Mouse (Mus musculus): ENCODE measurements at regions not wholly inside any gene's neighbourhood (a gene's known extent, or its start where the extent isn't known, plus 50 kb on each side); places are given as distances from the start of the nearest gene placed in this dataset. TPM values are rescaled to one million over a fixed set of nuclear protein-coding genes. Genes with fewer than 3 reads are reported as not detected.

- no peak overlapping the region; the same call in 1 of the 2 replicates for H3K9ac ChIP-seq (ENCODE audit: low read depth, low read length)
- 14% methylated on average over 14 of the region's 14 CpGs for WGBS
- H3K27me3 ChIP-seq (replicated peaks; ENCODE audit: control insufficient read depth, insufficient read depth, low read length) = no peaks in the 10 kb centered on the region
- H3K4me1 ChIP-seq (ENCODE audit: control insufficient read depth, insufficient read depth, low read length) = no peaks in the 10 kb centered on the region
- H3K4me3 ChIP-seq (ENCODE audit: low read length) = peak overlapping the region; percentile 24
- peak overlapping the region; percentile 46 for H3K4me2 ChIP-seq (ENCODE audit: low read depth, low read length)
- no peak overlapping the region for H3K27ac ChIP-seq (ENCODE audit: low read length)
- H3K9me3 ChIP-seq (ENCODE audit: control insufficient read depth, low read length) = no peaks in the 10 kb centered on the region
- peak; percentile 91 for ATAC-seq
- H3K36me3 ChIP-seq (ENCODE audit: control insufficient read depth, insufficient read depth, low read length) = no peaks in the 10 kb centered on the region
Observed at GRCm38 (mm10) chr3:134146373-134147224, 89.7 kb upstream of the Cxxc4 start.

DNA sequence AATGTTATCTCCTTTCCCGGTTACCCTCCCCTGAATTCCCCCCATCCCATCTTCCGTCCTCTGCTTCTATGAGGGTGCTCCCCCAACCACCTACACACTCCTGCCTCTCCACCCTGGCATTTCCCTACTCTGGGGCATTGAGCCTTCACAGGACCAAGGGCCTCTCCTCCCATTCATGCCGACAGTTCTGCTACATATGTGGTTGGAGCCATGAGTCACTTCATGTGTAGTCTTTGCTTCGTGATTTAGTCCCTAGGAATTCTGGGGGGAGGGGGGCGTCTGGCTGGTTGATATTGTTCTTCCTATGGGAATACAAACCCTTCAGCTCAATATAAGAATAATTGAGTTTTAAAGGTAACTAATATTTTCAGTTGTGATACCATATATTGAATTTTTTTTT, 74.0 kb upstream of the Cxxc4 start:
- H3K4me3 ChIP-seq (ENCODE audit: low read length) = no peak overlapping the region
- no peak for ATAC-seq
- H3K27me3 ChIP-seq (replicated peaks; ENCODE audit: control insufficient read depth, insufficient read depth, low read length) = no peaks in the 10 kb centered on the region
- no peaks in the 10 kb centered on the region for H3K36me3 ChIP-seq (ENCODE audit: control insufficient read depth, insufficient read depth, low read length)
- H3K9me3 ChIP-seq (ENCODE audit: control insufficient read depth, low read length) = no peaks in the 10 kb centered on the region
- no peak overlapping the region for H3K9ac ChIP-seq (ENCODE audit: low read depth, low read length)
- 86% methylated on average over 5 of the region's 5 CpGs for WGBS
- no peak overlapping the region for H3K27ac ChIP-seq (ENCODE audit: low read length)
- H3K4me2 ChIP-seq (ENCODE audit: low read depth, low read length) = no peak overlapping the region
- H3K4me1 ChIP-seq (ENCODE audit: control insufficient read depth, insufficient read depth, low read length) = no peaks in the 10 kb centered on the region

DNA sequence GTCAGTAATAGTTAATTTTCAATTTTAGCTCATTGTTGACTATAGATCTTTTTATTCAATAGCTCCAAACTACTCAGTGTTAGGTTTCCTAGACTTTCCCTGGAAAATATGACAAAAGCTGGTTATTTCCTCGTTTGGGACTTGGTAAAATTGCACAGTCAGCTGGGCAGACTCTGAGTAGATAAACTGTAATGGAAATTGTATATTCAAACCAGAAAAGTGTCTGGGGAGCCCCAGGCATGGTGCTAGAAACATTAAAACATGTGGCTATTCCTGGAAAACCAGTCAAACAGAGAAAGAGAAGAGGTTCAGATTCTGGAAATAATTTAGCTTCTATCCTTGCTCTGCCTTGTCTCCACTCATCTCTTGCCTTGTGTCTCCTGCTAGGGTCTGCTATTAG, 66.4 kb upstream of the Cxxc4 start:
- no peaks in the 10 kb centered on the region for H3K36me3 ChIP-seq (ENCODE audit: control insufficient read depth, insufficient read depth, low read length)
- no peak for ATAC-seq
- H3K27ac ChIP-seq (ENCODE audit: low read length) = no peak overlapping the region

DNA sequence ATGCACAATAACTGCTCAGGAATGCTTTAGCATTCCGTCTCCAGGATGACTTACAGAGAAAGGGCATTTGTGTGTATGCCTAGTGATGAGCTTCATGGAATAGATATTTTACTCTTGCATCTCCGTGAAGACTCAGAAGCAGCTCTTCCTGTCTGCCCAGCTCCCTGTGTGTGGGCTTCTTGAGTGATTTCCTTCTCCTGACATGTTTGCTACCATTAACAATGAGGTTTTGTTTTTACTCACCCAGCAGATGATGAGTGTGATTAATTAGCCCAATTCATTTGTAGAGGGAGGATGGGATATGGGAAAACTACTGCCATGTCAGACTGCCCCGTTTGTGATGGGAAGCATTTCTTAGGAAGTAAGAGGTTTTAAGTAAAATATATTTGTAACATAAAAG, 63.9 kb upstream of the Cxxc4 start:
- WGBS = 29% methylated on average over 3 of the region's 3 CpGs
- no peak overlapping the region for H3K9ac ChIP-seq (ENCODE audit: low read depth, low read length)
- H3K27ac ChIP-seq (ENCODE audit: low read length) = no peak overlapping the region
- H3K4me1 ChIP-seq (ENCODE audit: control insufficient read depth, insufficient read depth, low read length) = no peaks in the 10 kb centered on the region
- no peaks in the 10 kb centered on the region for H3K36me3 ChIP-seq (ENCODE audit: control insufficient read depth, insufficient read depth, low read length)
- no peak overlapping the region for H3K4me2 ChIP-seq (ENCODE audit: low read depth, low read length)
- H3K27me3 ChIP-seq (replicated peaks; ENCODE audit: control insufficient read depth, insufficient read depth, low read length) = no peaks in the 10 kb centered on the region
- H3K4me3 ChIP-seq (ENCODE audit: low read length) = no peak overlapping the region
- no peaks in the 10 kb centered on the region for H3K9me3 ChIP-seq (ENCODE audit: control insufficient read depth, low read length)
- no peak for ATAC-seq

More for the DNA sequence above, 66.4 kb upstream of the Cxxc4 start:
- Histone ChIP-seq H3K9ac (ENCODE audit: low read depth, low read length) (no peak overlapping the region), H3K4me2 (ENCODE audit: low read depth, low read length) (no peak overlapping the region), H3K27me3 (replicated peaks; ENCODE audit: control insufficient read depth, insufficient read depth, low read length) (no peaks in the 10 kb centered on the region), H3K4me1 (ENCODE audit: control insufficient read depth, insufficient read depth, low read length) (no peaks in the 10 kb centered on the region), H3K9me3 (ENCODE audit: control insufficient read depth, low read length) (no peaks in the 10 kb centered on the region), H3K4me3 (ENCODE audit: low read length) (no peak overlapping the region)
- 40% methylated on average over 1 of the region's 1 CpGs for WGBS

DNA sequence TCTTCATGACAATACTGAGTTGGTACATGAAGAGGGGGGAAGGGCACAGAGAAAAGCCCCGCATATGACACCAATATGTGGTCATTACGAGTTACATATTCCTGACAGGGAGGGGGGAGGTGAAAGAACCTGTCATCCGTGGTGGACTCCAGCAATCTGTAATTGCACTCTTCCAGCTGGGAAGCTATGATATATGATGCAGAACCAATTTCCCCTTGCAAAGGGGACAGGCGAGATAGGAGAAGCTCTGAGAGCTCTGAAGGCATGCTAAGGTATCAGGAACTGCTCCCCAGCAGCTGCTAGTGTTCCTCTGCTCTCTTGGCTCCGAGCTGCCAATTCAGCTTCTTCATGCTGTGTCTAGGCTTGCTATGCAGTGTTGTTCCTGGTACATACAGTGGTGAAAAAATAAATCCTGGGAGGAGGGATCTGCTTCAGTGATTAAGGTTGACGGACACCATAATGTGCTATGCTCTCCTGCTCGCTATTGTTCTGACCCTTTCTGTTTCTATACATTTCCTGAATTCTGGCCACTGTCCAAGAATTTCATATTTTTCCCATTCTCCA, 57.7 kb upstream of the Cxxc4 start:
- no peak for ATAC-seq
- 73% methylated on average over 7 of the region's 7 CpGs for WGBS
- Histone ChIP-seq H3K27me3 (replicated peaks; ENCODE audit: control insufficient read depth, insufficient read depth, low read length) (no peaks in the 10 kb centered on the region), H3K9ac (ENCODE audit: low read depth, low read length) (no peak overlapping the region), H3K4me2 (ENCODE audit: low read depth, low read length) (no peak overlapping the region), H3K9me3 (ENCODE audit: control insufficient read depth, low read length) (no peaks in the 10 kb centered on the region), H3K4me1 (ENCODE audit: control insufficient read depth, insufficient read depth, low read length) (no peaks in the 10 kb centered on the region), H3K36me3 (ENCODE audit: control insufficient read depth, insufficient read depth, low read length) (no peaks in the 10 kb centered on the region), H3K27ac (ENCODE audit: low read length) (no peak overlapping the region), H3K4me3 (ENCODE audit: low read length) (no peak overlapping the region)

DNA sequence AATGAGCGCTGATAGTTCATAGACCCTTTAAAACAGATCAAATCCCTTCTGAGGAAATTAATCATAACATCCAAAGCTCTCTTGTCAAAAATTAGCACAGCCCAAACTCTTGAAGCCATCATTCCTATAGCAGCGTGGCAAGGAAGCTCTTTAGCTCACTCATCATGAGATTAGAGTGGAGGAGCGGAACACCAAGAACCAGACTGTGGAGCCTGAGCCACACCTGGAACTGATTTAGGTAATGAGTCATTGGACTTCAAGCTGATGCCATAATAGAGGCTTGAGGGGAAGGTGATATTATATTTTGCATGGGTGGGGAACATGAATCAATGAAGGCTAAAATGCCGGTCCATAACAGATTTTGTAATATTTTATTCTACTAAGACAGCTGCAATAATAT, 52.2 kb upstream of the Cxxc4 start:
- H3K4me3 ChIP-seq (ENCODE audit: low read length) = no peak overlapping the region
- no peaks in the 10 kb centered on the region for H3K4me1 ChIP-seq (ENCODE audit: control insufficient read depth, insufficient read depth, low read length)
- 95% methylated on average over 4 of the region's 4 CpGs for WGBS
- H3K27me3 ChIP-seq (replicated peaks; ENCODE audit: control insufficient read depth, insufficient read depth, low read length) = no peaks in the 10 kb centered on the region
- H3K27ac ChIP-seq (ENCODE audit: low read length) = no peak overlapping the region
- H3K9ac ChIP-seq (ENCODE audit: low read depth, low read length) = no peak overlapping the region
- ATAC-seq = no peak
- H3K9me3 ChIP-seq (ENCODE audit: control insufficient read depth, low read length) = no peaks in the 10 kb centered on the region
- H3K4me2 ChIP-seq (ENCODE audit: low read depth, low read length) = no peak overlapping the region
- no peaks in the 10 kb centered on the region for H3K36me3 ChIP-seq (ENCODE audit: control insufficient read depth, insufficient read depth, low read length)

Small RNA genes lying in the stretch of these regions (microRNA-seq; reads per million reads assigned to microRNA genes)
- not detected for gene Gm44361

All from intestine, embryonic 16.5 days (tissue).